Mouse (Mus musculus): ENCODE measurements around the gene Zfpl1. TPM values are rescaled to one million over a fixed set of nuclear protein-coding genes. Genes with fewer than 3 reads are reported as not detected.

Zfpl1 gene
- total and polyA plus RNA-seq, 2 experiments from 2014 or later, result 36.1 to 55.5 TPM

- Histone ChIP-seq H3K27me3 (ENCODE audit: control insufficient read depth, insufficient read depth, low read length) (no peaks in the 10 kb centered on the region), H3K4me1 (ENCODE audit: control insufficient read depth, insufficient read depth) (no peaks in the 10 kb centered on the region; the same call in 1 of the 2 replicates), H3K4me2 (ENCODE audit: low read depth, low read length) (peak overlapping the region; percentile 61), H3K27ac (ENCODE audit: low read depth) (peak overlapping the region; percentile 89; the same call in 1 of the 2 replicates), H3K36me3 (replicated peaks; ENCODE audit: control insufficient read depth, insufficient read depth, low read length) (no peaks in the 10 kb centered on the region), H3K9ac (replicated peaks; ENCODE audit: low read depth, low read length) (no peak overlapping the region), H3K4me3 (ENCODE audit: low read depth, low read length) (peak overlapping the region; percentile 49), H3K9me3 (replicated peaks; ENCODE audit: control insufficient read depth, low read length) (no peaks in the 10 kb centered on the region)
- DNase-seq (ENCODE audit: low spot score), result no peak
- WGBS, result 63% methylated on average over 10 of the region's 10 CpGs
- no peak for ATAC-seq (ENCODE audit: insufficient read depth, low read depth)
- TF ChIP-seq CTCF (IDR thresholded peaks at IDR 0.05; ENCODE audit: low read depth) (no peak), EP300 (IDR thresholded peaks at IDR 0.05; ENCODE audit: low read depth) (no peak)
Observed at GRCm38 (mm10) chr19:6126789-6127580, 42.2 kb upstream of the Zfpl1 start.

DNA sequence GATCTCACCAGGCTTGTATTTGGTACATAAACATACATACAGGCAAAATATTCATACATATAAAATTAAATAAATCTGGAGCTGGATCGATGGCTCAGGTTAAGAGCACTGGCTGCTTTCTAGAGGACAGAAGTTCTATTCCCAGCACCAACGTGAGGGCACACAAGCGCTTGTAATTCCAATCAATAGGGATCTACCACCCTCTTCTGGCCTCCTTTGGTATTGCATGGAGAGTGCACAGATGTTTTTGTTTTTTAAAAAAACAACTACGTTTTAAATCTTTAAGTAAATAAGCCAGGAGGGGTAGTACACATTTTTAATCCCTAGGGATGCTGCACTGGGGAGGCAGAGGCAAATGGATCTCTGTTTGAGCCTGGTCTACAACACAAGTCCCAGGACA is 41.5 kb upstream of the Zfpl1 start:
- H3K4me2 ChIP-seq (ENCODE audit: low read depth, low read length), result no peak overlapping the region
- no peaks in the 10 kb centered on the region; the same call in 1 of the 2 replicates for H3K4me1 ChIP-seq (ENCODE audit: control insufficient read depth, insufficient read depth)
- no peak overlapping the region for H3K9ac ChIP-seq (replicated peaks; ENCODE audit: low read depth, low read length)
- no peaks in the 10 kb centered on the region for H3K9me3 ChIP-seq (replicated peaks; ENCODE audit: control insufficient read depth, low read length)
- no peak overlapping the region for H3K27ac ChIP-seq (ENCODE audit: low read depth)
- no peaks in the 10 kb centered on the region for H3K27me3 ChIP-seq (ENCODE audit: control insufficient read depth, insufficient read depth, low read length)
- TF ChIP-seq CTCF (IDR thresholded peaks at IDR 0.05; ENCODE audit: low read depth) (peak; percentile 71), EP300 (IDR thresholded peaks at IDR 0.05; ENCODE audit: low read depth) (no peak)
- no peaks in the 10 kb centered on the region for H3K36me3 ChIP-seq (replicated peaks; ENCODE audit: control insufficient read depth, insufficient read depth, low read length)
- H3K4me3 ChIP-seq (ENCODE audit: low read depth, low read length), result no peak overlapping the region
- DNase-seq (ENCODE audit: low spot score), result no peak
- ATAC-seq (ENCODE audit: insufficient read depth, low read depth), result no peak
- WGBS, result 24% methylated on average over 4 of the region's 4 CpGs

DNA sequence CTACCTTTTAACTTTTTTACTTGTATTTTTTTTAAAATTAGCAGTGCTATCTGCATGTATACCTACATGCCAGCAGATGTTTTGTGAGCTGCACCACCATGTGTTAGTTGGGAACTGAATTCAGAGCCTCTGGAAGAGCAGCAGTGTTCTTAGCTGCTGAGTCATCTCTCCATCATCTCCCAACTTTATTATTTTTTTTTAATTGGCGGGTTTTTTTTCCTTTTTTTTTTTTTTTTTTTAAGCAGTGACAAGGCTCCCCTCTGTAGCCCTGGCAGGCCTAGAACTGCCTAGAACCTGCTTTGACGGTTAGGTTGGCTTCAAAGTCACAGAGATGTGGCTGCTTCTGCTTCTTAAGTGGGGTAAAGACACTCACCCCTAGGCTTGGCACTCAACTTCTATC is 40.1 kb upstream of the Zfpl1 start:
- Histone ChIP-seq H3K4me3 (ENCODE audit: low read depth, low read length) (no peak overlapping the region), H3K9me3 (replicated peaks; ENCODE audit: control insufficient read depth, low read length) (no peaks in the 10 kb centered on the region), H3K27me3 (ENCODE audit: control insufficient read depth, insufficient read depth, low read length) (no peaks in the 10 kb centered on the region), H3K36me3 (replicated peaks; ENCODE audit: control insufficient read depth, insufficient read depth, low read length) (0 out of 2 replicates have a peak, but pooled peaks cover 4% of the 10 kb centered on the region), H3K9ac (replicated peaks; ENCODE audit: low read depth, low read length) (no peak overlapping the region), H3K4me1 (ENCODE audit: control insufficient read depth, insufficient read depth) (no peaks in the 10 kb centered on the region; the same call in 1 of the 2 replicates), H3K27ac (ENCODE audit: low read depth) (no peak overlapping the region), H3K4me2 (ENCODE audit: low read depth, low read length) (no peak overlapping the region)
- ATAC-seq (ENCODE audit: insufficient read depth, low read depth) (no peak), DNase-seq (ENCODE audit: low spot score) (no peak)
- no peak for TF ChIP-seq CTCF (IDR thresholded peaks at IDR 0.05; ENCODE audit: low read depth)
- TF ChIP-seq EP300 (IDR thresholded peaks at IDR 0.05; ENCODE audit: low read depth), result no peak
- WGBS, result 70% methylated on average over 2 of the region's 2 CpGs

DNA sequence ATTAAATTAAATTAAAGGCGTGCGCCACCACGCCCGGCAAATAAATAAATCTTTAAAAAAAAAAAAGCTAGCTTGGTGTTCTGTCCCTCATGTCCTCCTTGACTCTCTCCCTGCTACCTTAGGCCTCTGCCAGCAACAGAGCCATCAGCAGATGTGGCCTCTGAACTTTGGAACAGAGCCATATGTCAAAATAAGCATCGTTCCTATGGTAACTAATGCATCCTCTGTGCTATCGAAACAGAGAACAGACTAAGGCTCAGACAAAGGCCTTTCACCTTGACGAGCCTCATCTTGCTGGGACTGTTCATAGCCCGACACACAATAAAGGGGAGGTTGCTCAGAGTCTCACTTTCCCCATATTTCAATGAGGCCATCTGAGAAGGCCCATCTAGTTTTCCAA is 38.6 kb upstream of the Zfpl1 start:
- Histone ChIP-seq H3K4me3 (ENCODE audit: low read depth, low read length) (no peak overlapping the region), H3K9ac (replicated peaks; ENCODE audit: low read depth, low read length) (no peak overlapping the region), H3K27me3 (ENCODE audit: control insufficient read depth, insufficient read depth, low read length) (no peaks in the 10 kb centered on the region), H3K4me1 (ENCODE audit: control insufficient read depth, insufficient read depth) (no peaks in the 10 kb centered on the region; the same call in 1 of the 2 replicates), H3K9me3 (replicated peaks; ENCODE audit: control insufficient read depth, low read length) (no peaks in the 10 kb centered on the region), H3K4me2 (ENCODE audit: low read depth, low read length) (no peak overlapping the region), H3K36me3 (replicated peaks; ENCODE audit: control insufficient read depth, insufficient read depth, low read length) (0 out of 2 replicates have a peak, but pooled peaks cover 4% of the 10 kb centered on the region), H3K27ac (ENCODE audit: low read depth) (no peak overlapping the region)
- TF ChIP-seq EP300 (IDR thresholded peaks at IDR 0.05; ENCODE audit: low read depth) (no peak), CTCF (IDR thresholded peaks at IDR 0.05; ENCODE audit: low read depth) (no peak)
- 75% methylated on average over 8 of the region's 8 CpGs for WGBS
- ATAC-seq (ENCODE audit: insufficient read depth, low read depth) (no peak), DNase-seq (ENCODE audit: low spot score) (no peak)

- ATAC-seq (ENCODE audit: insufficient read depth, low read depth), result no peak
- Histone ChIP-seq H3K27me3 (ENCODE audit: control insufficient read depth, insufficient read depth, low read length) (no peaks in the 10 kb centered on the region), H3K4me1 (ENCODE audit: control insufficient read depth, insufficient read depth) (peaks cover 7% of the 10 kb centered on the region), H3K9me3 (replicated peaks; ENCODE audit: control insufficient read depth, low read length) (no peaks in the 10 kb centered on the region), H3K36me3 (replicated peaks; ENCODE audit: control insufficient read depth, insufficient read depth, low read length) (0 out of 2 replicates have a peak, but pooled peaks cover 4% of the 10 kb centered on the region), H3K4me2 (ENCODE audit: low read depth, low read length) (no peak overlapping the region), H3K9ac (replicated peaks; ENCODE audit: low read depth, low read length) (no peak overlapping the region), H3K4me3 (ENCODE audit: low read depth, low read length) (no peak overlapping the region), H3K27ac (ENCODE audit: low read depth) (no peak overlapping the region)
- WGBS, result 38% methylated on average over 19 of the region's 19 CpGs
- TF ChIP-seq CTCF (IDR thresholded peaks at IDR 0.05; ENCODE audit: low read depth), result no peak
- no peak for TF ChIP-seq EP300 (IDR thresholded peaks at IDR 0.05; ENCODE audit: low read depth)
- DNase-seq (ENCODE audit: low spot score), result no peak
Observed at GRCm38 (mm10) chr19:6121761-6122160, 37.0 kb upstream of the Zfpl1 start.

Measured in heart, postnatal 0 days (tissue).